Comparison of ENCODE assay signal across 12 mouse cellular contexts in the genomic region with DNA sequence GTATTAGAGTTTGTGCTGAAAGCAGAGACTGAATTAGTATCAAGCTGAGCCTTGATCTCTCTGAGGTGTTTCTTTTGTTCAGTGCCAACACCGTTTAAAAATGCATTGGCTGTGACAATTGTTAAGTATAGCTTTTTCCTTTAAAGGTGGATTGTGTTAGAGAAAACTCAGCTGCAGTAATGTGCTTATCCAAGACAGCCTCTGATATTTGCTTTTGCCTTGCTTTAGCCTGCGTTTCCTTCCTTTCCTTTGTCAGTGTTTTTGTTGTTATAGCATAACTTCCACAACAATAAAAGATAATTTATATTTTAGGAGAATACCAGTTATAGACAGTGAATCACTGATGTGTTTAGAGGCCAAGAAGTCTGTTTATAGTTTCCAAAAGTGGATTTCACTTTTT.
"Had no signal": no experiment of that assay in that cellular context is flagged by ENCODE, and none has a peak within 500 bp of the region (broad histone marks: within the 10 kb centered on the region; RNA-seq: fewer than 3 reads in every experiment).

No protein-coding gene starts in this region.

- H3K27me3 ChIP-seq: liver, embryonic 13.5 days had no signal

- DNase-seq: kidney, adult 18-20 months; kidney, adult 9 months; kidney, postnatal 10 days; kidney, postnatal 36 days; layer of hippocampus, postnatal 36 days; liver, embryonic 13.5 days; lung, adult 2 months; thymus, adult 2 months; thymus, postnatal 14 days; thymus, postnatal 4 days had no signal

- H3K9me3 ChIP-seq: liver, embryonic 13.5 days had no signal

- H3K4me3 ChIP-seq: left cerebral cortex, adult 2 months; liver, embryonic 13.5 days had no signal

- H3K4me2 ChIP-seq: liver, embryonic 13.5 days had no signal

- H3K27ac ChIP-seq: left cerebral cortex, adult 2 months; liver, embryonic 13.5 days; macrophage had no signal

- H3K9ac ChIP-seq: liver, embryonic 13.5 days had no signal

- H3K36me3 ChIP-seq: liver, embryonic 13.5 days had no signal

- H3K4me1 ChIP-seq: liver, embryonic 13.5 days had no signal
